ENCODE assay signal across 8 mouse cellular contexts in genomic region chr7:6155901-6156411, GRCm38 (mm10). TPM values are rescaled to one million over a fixed set of nuclear protein-coding genes. Genes with fewer than 3 reads are reported as not detected.
DNase-seq lines count a peak whose midpoint lies in the region; ATAC-seq and TF ChIP-seq lines count a peak whose summit lies in the region.

TSS of gene Zfp787 (minus strand) at chr7:6155997.

- no peaks in the 10 kb centered on the region for H3K9me3 ChIP-seq in G1E (replicated peaks)
- no peaks in the 10 kb centered on the region for H3K9me3 ChIP-seq in lung, embryonic 16.5 days (ENCODE audit: control insufficient read depth, low read length)

- peak; percentile 97 for DNase-seq in G1E (ENCODE audit: low spot score)
- DNase-seq in cerebellum, adult 2 months = peak; percentile 97
- DNase-seq in forelimb bud, embryonic 11.5 days (ENCODE audit: low read depth, low spot score) = peak; percentile 95
- peak; percentile 89 for DNase-seq in layer of hippocampus, adult 9-10 months (ENCODE audit: low spot score)
- DNase-seq in ovary, postnatal 10 days (ENCODE audit: low spot score) = peak; percentile 87
- DNase-seq in thymus, postnatal 10 days (ENCODE audit: low spot score in 2 of 2) = peak; percentile 95 to 96

- peak within 1 kb of the TSS; percentile 81 for H3K9ac ChIP-seq in lung, embryonic 16.5 days (ENCODE audit: low read length)

- peak within 1 kb of the TSS; percentile 90 for H3K4me3 ChIP-seq in G1E (ENCODE audit: low read depth, low read length)
- H3K4me3 ChIP-seq in cerebellum, adult 2 months (replicated peaks; ENCODE audit: insufficient read depth, low read depth, low read length) = peak within 1 kb of the TSS; percentile 87
- H3K4me3 ChIP-seq in lung, embryonic 16.5 days (ENCODE audit: low read length) = peak within 1 kb of the TSS; percentile 74

- H3K4me2 ChIP-seq in lung, embryonic 16.5 days (ENCODE audit: low read depth, low read length) = peak within 1 kb of the TSS; percentile 64

- no peak for TF ChIP-seq CTCF in G1E (IDR thresholded peaks at IDR 0.05; ENCODE audit: low read depth, low read length)
- TF ChIP-seq CTCF in cerebellum, adult 2 months (IDR thresholded peaks at IDR 0.05; ENCODE audit: borderline replicate concordance, insufficient read depth, low read depth, low read length) = no peak

- peak; percentile 89 for ATAC-seq in G1E (ENCODE audit: extremely low read depth, insufficient number of reproducible peaks, low FRiP score, poor library complexity, severe bottlenecking)
- ATAC-seq in hematopoietic stem cell, adult 5-6 weeks (replicated peaks in 1 of 2; ENCODE audit: insufficient read depth in 1 of 2, low FRiP score in 2 of 2, low TSS enrichment in 1 of 2, low read depth in 1 of 2, poor library complexity in 2 of 2, severe bottlenecking in 2 of 2) = peak; percentile 74 to 77
- ATAC-seq in lung, embryonic 16.5 days (ENCODE audit: low read depth) = peak; percentile 96

- peak; percentile 5; the same call in 1 of the 2 replicates for TF ChIP-seq POLR2A in cerebellum, adult 2 months (IDR thresholded peaks at IDR 0.05; ENCODE audit: borderline replicate concordance, insufficient read depth, low read length)

- peaks cover 31% of the 10 kb centered on the region for H3K36me3 ChIP-seq in G1E (replicated peaks)
- no peaks in the 10 kb centered on the region for H3K36me3 ChIP-seq in lung, embryonic 16.5 days (ENCODE audit: control insufficient read depth, insufficient read depth, low read length)

- H3K27ac ChIP-seq in cerebellum, adult 2 months (ENCODE audit: insufficient read depth, low read length) = peak within 1 kb of the TSS; percentile 96
- H3K27ac ChIP-seq in lung, embryonic 16.5 days (ENCODE audit: low read length) = peak within 1 kb of the TSS; percentile 93

- WGBS in cerebellum, adult 2 months = under 1% methylated on average over 52 of the region's 54 CpGs
- 0% methylated on average over 53 of the region's 54 CpGs for WGBS in lung, embryonic 16.5 days

- H3K27me3 ChIP-seq in G1E (ENCODE audit: insufficient read depth, low read length) = no peaks in the 10 kb centered on the region
- H3K27me3 ChIP-seq in cerebellum, adult 2 months (ENCODE audit: control insufficient read depth, insufficient read depth, low read length) = no peaks in the 10 kb centered on the region
- H3K27me3 ChIP-seq in lung, embryonic 16.5 days (ENCODE audit: control insufficient read depth, insufficient read depth, low read depth, low read length) = no peaks in the 10 kb centered on the region

- H3K4me1 ChIP-seq in G1E (ENCODE audit: insufficient read depth, low read depth, low read length) = peaks cover 59% of the 10 kb centered on the region
- peaks cover 26% of the 10 kb centered on the region for H3K4me1 ChIP-seq in cerebellum, adult 2 months (ENCODE audit: control insufficient read depth, insufficient read depth, low read length)
- peaks cover 20% of the 10 kb centered on the region for H3K4me1 ChIP-seq in lung, embryonic 16.5 days (replicated peaks; ENCODE audit: control insufficient read depth, insufficient read depth, low read length)

RNA-seq across cellular contexts. Expression of gene Zfp787, which starts in this region (rescaled TPM):
- total RNA-seq in G1E (2014; fragmentation: Nextera tagmentation) = 23.5 and 36.9 TPM in 2 replicates
- 33.1 and 39.0 TPM in 2 replicates for total RNA-seq in G1E (2017)
- 47.7 and 49.8 TPM in 2 replicates for polyA plus RNA-seq in G1E (2012)
- 45.2 and 45.9 TPM in 2 replicates for polyA plus RNA-seq in cerebellum, adult 2 months (2012; rRNA removed)
- total RNA-seq in hematopoietic stem cell, adult 5-6 weeks (2017) = 26.8 and 31.2 TPM in 2 replicates
- 22.6 and 23.0 TPM in 2 replicates for polyA plus RNA-seq in lung, embryonic 16.5 days (2015; fragmentation: Nextera tagmentation; extraction: Ambion mirVana)

Comparison
In these comparisons a context has a peak if more than half of its experiments do, and no peak if none do; other contexts are left out.
1. Peak in every context shown above with its lines: DNase-seq, ATAC-seq, H3K4me3 ChIP-seq and H3K27ac ChIP-seq.